Mouse (Mus musculus): ENCODE data around the gene Olfr1390.
"Not testable (repeated sequence)": the region's sequence is repeated elsewhere in the genome, so short reads cannot be mapped to it uniquely, and the experiment has no call there.

Gene Olfr1390

DNA sequence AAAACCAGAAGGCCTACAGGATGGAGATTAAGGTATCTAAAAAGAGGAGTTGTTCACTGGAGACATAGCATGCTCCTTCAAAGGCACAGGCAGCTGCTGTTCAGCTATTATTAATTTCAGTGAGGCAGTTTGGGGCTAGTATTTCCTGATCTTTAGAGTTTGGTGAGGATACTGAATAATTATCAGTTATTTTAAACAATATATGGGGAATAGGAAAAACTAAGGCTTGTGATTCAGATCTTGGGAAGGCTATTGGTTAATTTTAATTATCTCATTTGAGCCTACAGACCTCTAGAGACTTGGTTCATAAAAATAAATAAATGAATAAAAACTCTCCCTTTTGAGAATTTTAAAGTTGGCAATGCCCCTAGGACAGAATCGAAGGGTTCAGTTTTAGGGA is at the start of gene Olfr1390:
Gene Olfr1390, plus strand, starts transcription at position 301 of the 400 bp plus-strand sequence.
- no peak for ATAC-seq (ENCODE audit: low TSS enrichment)

DNA sequence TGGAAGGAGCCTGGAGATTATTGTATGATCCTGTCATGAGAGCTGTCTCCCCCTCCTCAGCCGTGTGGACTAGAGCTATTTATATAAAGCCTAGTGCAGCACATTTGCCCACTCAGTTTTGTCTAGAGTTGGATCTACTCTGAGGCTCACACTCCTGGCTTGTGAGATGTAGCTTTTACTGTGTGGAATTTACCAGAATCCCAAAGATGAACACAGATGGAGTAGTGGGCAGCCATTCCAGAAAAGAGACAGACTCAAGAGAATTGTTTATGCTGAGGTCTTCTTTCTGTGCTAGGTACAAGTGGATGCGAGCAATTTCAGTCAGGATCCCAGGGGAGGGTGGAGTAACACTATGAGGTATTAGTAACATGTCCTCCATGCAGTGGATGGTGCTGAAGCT is 47.7 kb upstream of the Olfr1390 start:
- ATAC-seq (ENCODE audit: low TSS enrichment), result peak; percentile 98

DNA sequence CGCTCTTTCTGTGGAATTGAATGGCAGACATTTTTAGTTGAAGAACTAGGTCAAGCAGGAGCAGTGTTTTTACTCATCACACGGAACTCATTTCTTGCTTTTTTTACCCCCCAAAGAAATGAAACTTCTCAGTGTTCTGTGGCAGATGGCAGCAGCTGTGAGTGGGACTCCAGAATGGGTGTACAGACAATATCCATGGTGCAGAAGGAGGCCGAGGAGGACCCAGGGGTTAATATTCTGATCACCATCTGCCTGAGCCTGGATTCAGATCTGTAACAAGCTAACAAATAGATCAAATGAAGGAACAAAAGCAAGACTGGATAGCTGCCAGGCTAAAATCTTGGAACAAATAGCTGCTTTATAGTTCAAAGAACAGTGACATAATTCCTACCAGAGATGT is 42.2 kb upstream of the Olfr1390 start:
- ATAC-seq (ENCODE audit: low TSS enrichment), result peak; percentile 96

DNA sequence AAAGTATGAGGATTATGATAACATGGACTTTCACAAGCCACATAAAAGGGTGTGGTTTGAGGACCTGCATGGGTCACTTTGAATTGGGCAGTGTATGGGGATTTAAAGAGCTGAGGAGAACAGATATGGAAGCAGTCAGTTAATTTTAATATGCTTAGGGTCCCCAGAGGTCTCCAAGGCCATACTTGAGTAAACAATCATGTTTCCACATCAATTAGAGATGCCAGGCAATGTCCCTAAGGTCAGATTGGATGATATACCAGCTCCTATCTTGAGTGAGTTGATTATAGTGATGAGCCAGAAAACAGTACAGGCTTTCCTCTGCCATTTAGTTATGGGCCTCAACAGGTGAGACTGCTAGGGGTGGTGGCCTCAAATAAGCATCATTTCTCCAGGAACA is 30.5 kb upstream of the Olfr1390 start, which contains the start of gene Olfr10:
Gene Olfr10, plus strand, starts transcription at position 301 of the 400 bp plus-strand sequence.
- ATAC-seq (ENCODE audit: low TSS enrichment), result no peak

DNA sequence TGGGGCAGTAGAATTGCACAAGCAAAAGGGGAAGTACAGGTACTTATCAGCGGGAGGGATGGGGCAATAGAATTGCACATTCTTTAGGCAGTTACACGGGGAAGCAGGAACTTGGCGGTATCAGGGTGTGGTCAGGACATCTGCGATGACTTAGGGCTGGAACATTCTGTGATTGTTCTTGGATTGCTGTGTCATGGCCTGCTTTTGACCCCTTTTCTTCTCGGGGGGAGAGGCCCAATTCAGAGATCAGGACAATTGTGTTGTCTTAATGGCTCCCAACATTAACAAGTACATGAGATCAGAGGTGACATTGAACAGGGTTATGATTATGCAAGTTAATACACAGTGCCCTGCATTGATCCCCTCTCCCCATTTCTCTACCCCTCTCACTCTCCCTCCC is 26.4 kb upstream of the Olfr1390 start:
- ATAC-seq (ENCODE audit: low TSS enrichment), result not testable (repeated sequence)

DNA sequence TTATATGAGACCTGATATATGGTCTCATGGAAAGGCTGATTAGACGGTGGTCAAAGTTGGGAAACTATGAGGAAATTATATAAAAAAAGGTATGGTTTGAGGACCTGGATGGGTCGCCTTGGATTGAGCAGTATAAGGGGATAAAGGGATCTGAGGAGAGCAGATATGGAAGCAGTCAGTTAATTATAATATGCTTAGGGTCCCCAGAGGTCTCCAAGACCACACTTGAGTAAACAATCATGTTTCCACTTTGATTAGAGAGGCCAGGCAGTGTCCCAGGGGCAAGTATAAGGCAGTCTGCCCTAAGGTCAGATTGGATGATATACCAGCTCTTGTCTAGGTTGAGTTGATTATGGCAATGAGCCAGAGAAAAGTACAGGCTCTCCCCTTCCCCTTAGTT is 12.5 kb upstream of the Olfr1390 start, which contains the start of gene Olfr1391:
Gene Olfr1391, plus strand, starts transcription at position 301 of the 400 bp plus-strand sequence.
- no peak for ATAC-seq (ENCODE audit: low TSS enrichment)

DNA sequence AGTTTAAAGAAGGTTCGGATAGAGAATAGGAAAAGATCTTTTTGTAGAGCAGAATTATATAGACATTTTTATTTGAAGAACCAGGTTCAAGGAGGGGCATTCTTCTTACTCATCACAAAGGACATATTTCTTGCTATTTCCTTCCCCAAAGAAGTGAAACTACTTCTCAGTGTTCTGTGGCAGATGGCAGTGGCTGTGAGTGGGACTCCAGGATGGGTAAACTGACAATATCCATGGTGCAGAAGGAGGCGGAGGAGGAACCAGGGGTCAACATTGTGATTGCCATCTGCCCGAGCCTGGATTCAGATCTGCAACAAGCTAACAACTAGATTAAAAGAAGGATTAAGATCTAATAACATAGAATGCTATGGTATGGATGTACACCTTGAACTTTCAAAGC is 8.3 kb upstream of the Olfr1390 start:
- peak; percentile 68 for ATAC-seq (ENCODE audit: low TSS enrichment)

DNA sequence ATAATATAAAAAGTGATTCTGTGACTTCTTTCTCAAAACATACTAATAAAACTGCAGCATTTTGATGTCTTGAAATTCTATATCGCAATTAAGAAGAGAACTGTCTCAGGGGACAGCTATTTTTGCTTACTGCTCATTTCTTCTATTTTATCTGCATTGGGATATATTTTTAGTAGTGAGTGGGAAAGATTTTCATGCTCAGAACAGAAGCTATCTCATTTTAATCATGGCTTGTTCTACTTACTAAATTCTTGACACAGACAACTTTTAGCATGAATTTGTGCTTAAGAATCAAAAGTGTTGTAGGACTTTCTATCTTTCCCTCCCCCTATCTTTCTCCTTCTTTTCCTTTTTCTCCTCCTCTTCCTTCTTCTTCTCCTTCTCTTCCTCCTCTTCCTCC is 5.3 kb upstream of the Olfr1390 start:
- ATAC-seq (ENCODE audit: low TSS enrichment), result peak; percentile 93

DNA sequence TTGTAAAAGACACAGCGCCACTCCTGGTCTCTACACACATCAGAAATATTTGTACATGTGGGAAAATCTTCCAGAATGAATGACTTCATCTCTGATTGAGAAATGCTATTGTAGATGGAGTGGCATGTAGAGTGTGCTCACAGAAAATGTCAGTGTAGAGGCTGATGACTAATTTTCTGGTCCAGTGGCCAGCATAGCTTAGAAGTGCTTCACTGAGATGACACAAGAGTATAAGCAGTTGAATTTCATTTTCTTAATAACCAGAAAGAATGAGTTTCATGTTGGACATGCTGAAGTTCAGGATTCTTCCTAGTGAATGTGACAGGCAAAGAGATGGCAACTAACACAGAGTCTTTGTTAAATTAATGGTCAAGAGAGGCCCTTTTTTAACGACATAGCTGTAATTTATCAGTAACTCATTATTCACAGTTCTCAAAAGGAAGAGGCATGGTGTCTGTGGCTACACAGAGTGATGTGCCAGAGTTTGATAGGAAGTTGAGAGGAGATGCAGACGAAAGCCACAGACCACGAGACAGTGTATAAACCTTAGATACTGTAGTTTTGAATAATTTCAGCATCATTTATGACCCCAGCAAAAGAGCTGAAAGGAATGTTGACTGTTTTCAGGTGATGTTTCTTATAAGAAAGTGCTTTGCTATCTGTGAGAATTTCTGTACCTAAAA is 2.3 kb downstream of the Olfr1390 start:
- no peak for ATAC-seq (ENCODE audit: low TSS enrichment)

DNA sequence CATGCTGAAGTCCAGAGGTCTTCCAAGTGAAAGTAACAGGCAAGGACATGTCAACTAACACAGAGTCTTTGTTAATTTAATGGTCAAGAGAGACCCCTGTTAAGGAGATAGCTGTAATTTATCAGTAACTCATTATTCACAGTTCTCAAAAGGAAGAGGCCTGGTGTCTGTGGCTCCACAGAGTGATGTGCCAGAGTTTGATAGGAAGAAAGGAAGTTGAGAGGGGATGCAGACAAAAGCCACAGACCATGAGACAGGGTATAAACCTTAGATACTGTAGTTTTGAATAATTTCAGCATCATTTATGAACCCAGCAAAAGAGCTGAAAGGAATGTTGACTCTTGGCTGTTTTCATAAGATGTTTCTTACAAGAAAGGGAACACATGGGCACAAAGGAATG is 48.1 kb downstream of the Olfr1390 start:
- no peak for ATAC-seq (ENCODE audit: low TSS enrichment)

DNA sequence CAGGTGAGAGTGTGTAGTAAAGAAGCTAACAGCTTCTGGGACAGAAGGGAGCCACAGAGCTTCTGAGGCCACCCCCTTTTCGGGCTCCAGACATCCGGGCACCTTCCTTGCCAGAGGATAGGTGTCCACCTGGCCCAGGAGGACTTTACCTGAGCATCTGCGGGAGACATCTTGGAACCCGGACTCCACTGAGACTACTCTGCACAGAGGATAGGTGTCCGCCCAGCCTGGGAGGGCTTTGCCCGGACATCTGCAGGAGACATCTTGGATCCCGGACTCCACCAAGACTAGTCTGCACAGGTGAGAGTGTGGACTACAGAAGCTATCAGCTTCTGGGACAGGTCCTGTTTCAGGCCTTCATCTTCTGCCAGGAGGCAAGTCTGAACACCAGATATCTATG is 51.1 kb downstream of the Olfr1390 start:
- ATAC-seq (ENCODE audit: low TSS enrichment), result not testable (repeated sequence)
